Comparison of ENCODE assay signal across 16 mouse cellular contexts in genomic region chr15:94957202-94957601, GRCm38 (mm10).
"Had no signal": no experiment of that assay in that cellular context is flagged by ENCODE, and none has a peak within 500 bp of the region (broad histone marks: within the 10 kb centered on the region; RNA-seq: fewer than 3 reads in every experiment).

No protein-coding gene starts in this region.

- H3K9me3 ChIP-seq: midbrain, embryonic 10.5 days; midbrain, embryonic 12.5 days; neural tube, embryonic 12.5 days had no signal

- H3K9ac ChIP-seq: lung, embryonic 14.5 days; midbrain, embryonic 12.5 days; neural tube, embryonic 12.5 days had no signal

- H3K27me3 ChIP-seq: midbrain, embryonic 12.5 days; neural tube, embryonic 12.5 days had no signal

- H3K4me3 ChIP-seq: midbrain, embryonic 10.5 days; midbrain, embryonic 12.5 days; myocyte; neural tube, embryonic 12.5 days had no signal

- DNase-seq: lung, adult 18-20 months; lung, postnatal 10 days; lung, postnatal 4 days; midbrain, embryonic 14.5 days; retina, postnatal 1 day; right cerebral cortex, postnatal 4 days; spleen, adult 18-20 months; thymus, adult 18-20 months; thymus, postnatal 14 days; thymus, postnatal 36 days had no signal

- ATAC-seq: midbrain, embryonic 16.5 days had no signal

- H3K27ac ChIP-seq: midbrain, embryonic 10.5 days; midbrain, embryonic 12.5 days; neural tube, embryonic 12.5 days had no signal

- H3K4me1 ChIP-seq: midbrain, embryonic 10.5 days; neural tube, embryonic 12.5 days had no signal

- H3K4me2 ChIP-seq: lung, embryonic 14.5 days; midbrain, embryonic 12.5 days; neural tube, embryonic 12.5 days had no signal

- H3K36me3 ChIP-seq: midbrain, embryonic 10.5 days; midbrain, embryonic 12.5 days; neural tube, embryonic 12.5 days had no signal
